Mouse (Mus musculus): ENCODE results near the gene Cyp2u1. TPM values are rescaled to one million over a fixed set of nuclear protein-coding genes. Genes with fewer than 3 reads are reported as not detected.

Gene Cyp2u1
- polyA plus RNA-seq, 1 experiment from 2014 or later = 2.5 TPM

DNA sequence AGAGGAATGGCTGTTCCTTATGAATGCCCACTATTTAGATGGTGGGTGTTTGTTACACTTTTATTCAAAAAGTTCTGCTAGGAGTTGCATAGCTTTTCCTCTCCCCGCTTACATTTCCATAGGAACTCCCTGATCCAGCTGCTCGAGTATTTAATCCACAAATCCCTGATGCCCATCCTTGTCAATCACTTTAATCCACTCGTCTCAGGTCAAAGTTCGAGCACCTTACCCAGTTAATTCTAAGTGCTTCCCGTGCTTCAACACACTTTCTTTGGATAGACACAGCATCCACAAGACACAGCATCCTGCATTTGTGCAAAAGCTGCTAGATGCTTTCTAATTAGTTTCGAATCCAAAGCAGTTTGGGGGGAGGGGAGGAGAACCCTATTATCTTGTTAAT, 32.6 kb downstream of the Cyp2u1 start:
- Histone ChIP-seq H3K27me3 (no peaks in the 10 kb centered on the region), H3K9ac (no peak overlapping the region), H3K4me2 (peak overlapping the region; percentile 78), H3K27ac (no peak overlapping the region), H3K9me3 (replicated peaks) (no peaks in the 10 kb centered on the region), H3K36me3 (peaks cover 3% of the 10 kb centered on the region; the same call in 1 of the 2 replicates), H3K4me3 (replicated peaks) (peak overlapping the region; percentile 89), H3K4me1 (peaks cover 37% of the 10 kb centered on the region)
- no peak for ATAC-seq (replicated peaks; ENCODE audit: low FRiP score)
- 66% methylated on average over 6 of the region's 6 CpGs for WGBS

DNA sequence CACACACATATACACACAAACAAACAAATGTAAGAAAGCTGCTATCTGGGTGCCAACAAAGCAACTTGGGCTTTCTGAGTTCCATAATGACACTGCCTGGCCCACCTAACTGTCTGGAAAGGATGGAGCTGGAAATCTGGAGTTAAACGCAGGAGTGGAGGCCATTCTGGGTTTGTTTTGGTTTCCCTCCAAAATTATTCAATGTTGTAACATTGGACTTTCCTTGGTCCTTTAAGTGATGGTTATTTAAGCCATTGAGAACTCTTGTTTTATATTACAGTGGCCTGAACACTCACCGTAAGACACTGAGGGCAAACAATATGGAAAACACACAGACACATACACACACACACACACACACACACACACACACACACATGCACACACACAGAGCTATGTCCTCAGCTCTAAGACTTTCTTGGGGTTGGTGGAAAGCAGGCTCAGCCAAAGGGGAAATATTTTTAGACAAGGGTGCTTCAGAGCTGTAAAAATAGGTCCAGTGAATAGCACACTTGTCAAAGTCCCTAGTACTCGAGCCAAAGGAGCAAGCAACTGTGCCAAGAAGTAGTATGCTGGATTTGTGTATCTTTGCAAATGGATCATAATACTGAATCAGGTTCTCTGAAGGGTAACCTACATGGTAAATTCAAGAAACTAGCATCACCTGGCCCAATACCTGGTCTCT, 36.5 kb downstream of the Cyp2u1 start:
- H3K4me1 ChIP-seq = peaks cover 38% of the 10 kb centered on the region
- no peak overlapping the region for H3K4me3 ChIP-seq (replicated peaks)
- 76% methylated on average over 3 of the region's 3 CpGs for WGBS
- H3K27me3 ChIP-seq = no peaks in the 10 kb centered on the region
- H3K36me3 ChIP-seq = peaks cover 22% of the 10 kb centered on the region
- no peak overlapping the region for H3K27ac ChIP-seq
- H3K9me3 ChIP-seq (replicated peaks) = no peaks in the 10 kb centered on the region
- H3K4me2 ChIP-seq = no peak overlapping the region
- no peak for ATAC-seq (replicated peaks; ENCODE audit: low FRiP score)
- no peak overlapping the region for H3K9ac ChIP-seq

DNA sequence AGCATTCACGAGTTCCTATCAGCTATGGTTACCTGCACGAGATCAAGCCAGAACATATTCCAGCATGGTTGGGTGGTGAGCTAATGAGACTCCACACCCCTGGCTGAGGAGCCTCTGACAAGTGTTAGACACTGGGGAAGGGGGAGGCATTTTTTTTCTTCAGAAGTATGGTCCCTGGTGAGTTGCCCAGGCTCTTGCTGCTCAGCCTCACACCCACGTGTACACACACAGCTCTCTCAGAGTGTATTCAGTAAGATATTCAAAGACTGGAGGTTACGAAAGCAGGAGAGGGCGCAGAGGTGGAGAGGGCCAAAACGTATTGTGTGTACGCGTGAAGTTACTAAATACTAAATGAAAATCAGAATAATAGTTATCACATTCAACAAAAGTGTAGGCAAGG, 37.5 kb downstream of the Cyp2u1 start:
- Histone ChIP-seq H3K9ac (no peak overlapping the region), H3K4me1 (peaks cover 31% of the 10 kb centered on the region), H3K4me3 (replicated peaks) (no peak overlapping the region), H3K4me2 (no peak overlapping the region), H3K9me3 (replicated peaks) (peaks cover 5% of the 10 kb centered on the region; the same call in 1 of the 2 replicates), H3K27me3 (no peaks in the 10 kb centered on the region), H3K27ac (no peak overlapping the region), H3K36me3 (peaks cover 32% of the 10 kb centered on the region)
- no peak for ATAC-seq (replicated peaks; ENCODE audit: low FRiP score)
- 89% methylated on average over 8 of the region's 8 CpGs for WGBS

GRCm38 (mm10) chr3:131263766-131264486, 39.1 kb downstream of the Cyp2u1 start:
- no peak overlapping the region for H3K4me3 ChIP-seq (replicated peaks)
- peaks cover 5% of the 10 kb centered on the region; the same call in 1 of the 2 replicates for H3K9me3 ChIP-seq (replicated peaks)
- H3K9ac ChIP-seq = no peak overlapping the region
- peak; percentile 55 for ATAC-seq (replicated peaks; ENCODE audit: low FRiP score)
- peaks cover 18% of the 10 kb centered on the region for H3K4me1 ChIP-seq
- no peak overlapping the region for H3K4me2 ChIP-seq
- WGBS = 44% methylated on average over 15 of the region's 15 CpGs
- H3K27ac ChIP-seq = no peak overlapping the region
- H3K27me3 ChIP-seq = no peaks in the 10 kb centered on the region
- peaks cover 36% of the 10 kb centered on the region for H3K36me3 ChIP-seq

DNA sequence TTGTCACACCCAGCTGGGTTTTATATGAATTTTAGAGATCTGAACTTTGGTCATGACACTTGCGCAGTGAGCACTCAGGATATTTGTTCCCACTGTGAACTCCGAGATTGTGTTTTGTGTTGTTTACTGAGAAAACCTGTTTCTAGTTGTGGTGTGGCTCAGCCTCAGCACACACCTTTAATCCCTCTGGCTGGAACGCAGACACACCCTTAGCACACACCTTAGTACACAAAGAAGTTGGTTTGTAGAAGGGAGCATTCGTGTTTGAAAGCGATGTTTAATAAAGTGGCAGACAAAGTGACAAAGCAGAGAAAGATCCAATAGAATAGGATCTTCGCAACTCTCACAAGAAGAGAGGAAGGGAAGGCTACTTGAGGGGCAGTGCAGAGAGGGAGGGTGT, 42.6 kb downstream of the Cyp2u1 start:
- H3K9me3 ChIP-seq (replicated peaks) = peaks cover 5% of the 10 kb centered on the region; the same call in 1 of the 2 replicates
- ATAC-seq (replicated peaks; ENCODE audit: low FRiP score) = no peak
- WGBS = 97% methylated on average over 6 of the region's 6 CpGs
- H3K4me3 ChIP-seq (replicated peaks) = no peak overlapping the region
- H3K27me3 ChIP-seq = no peaks in the 10 kb centered on the region
- peaks cover 8% of the 10 kb centered on the region for H3K4me1 ChIP-seq
- H3K36me3 ChIP-seq = peaks cover 33% of the 10 kb centered on the region
- no peak overlapping the region for H3K4me2 ChIP-seq
- H3K9ac ChIP-seq = no peak overlapping the region
- no peak overlapping the region for H3K27ac ChIP-seq

- H3K4me2 ChIP-seq = no peak overlapping the region
- peaks cover 8% of the 10 kb centered on the region for H3K4me1 ChIP-seq
- H3K27ac ChIP-seq = no peak overlapping the region
- H3K4me3 ChIP-seq (replicated peaks) = no peak overlapping the region
- ATAC-seq (replicated peaks; ENCODE audit: low FRiP score) = no peak
- H3K9ac ChIP-seq = no peak overlapping the region
- 88% methylated on average over 9 of the region's 9 CpGs for WGBS
- peaks cover 35% of the 10 kb centered on the region for H3K36me3 ChIP-seq
- H3K9me3 ChIP-seq (replicated peaks) = peaks cover 5% of the 10 kb centered on the region; the same call in 1 of the 2 replicates
- no peaks in the 10 kb centered on the region for H3K27me3 ChIP-seq
These were observed 43.5 kb downstream of the Cyp2u1 start for GRCm38 (mm10) chr3:131259392-131259965.

DNA sequence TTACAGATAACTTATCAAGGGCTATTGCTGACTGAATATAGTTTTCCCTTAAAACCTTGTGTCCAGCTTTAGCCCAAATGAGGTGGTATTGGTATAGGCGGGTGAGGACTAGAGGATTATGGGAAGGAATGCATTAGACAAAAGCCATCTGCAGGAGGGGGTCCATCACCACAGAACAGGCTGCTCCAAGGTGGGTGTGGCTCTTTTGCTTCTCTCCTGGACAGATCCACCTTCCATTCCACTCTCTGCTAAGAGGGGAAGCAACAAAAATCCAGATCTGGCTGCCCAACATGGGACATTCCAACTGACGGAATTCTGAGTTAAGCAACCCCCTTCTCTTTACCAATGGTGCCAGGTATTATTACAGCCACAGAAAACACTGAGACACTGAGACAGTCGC, 44.1 kb downstream of the Cyp2u1 start:
- Histone ChIP-seq H3K27me3 (no peaks in the 10 kb centered on the region), H3K36me3 (peaks cover 38% of the 10 kb centered on the region), H3K4me1 (peaks cover 3% of the 10 kb centered on the region), H3K9me3 (replicated peaks) (peaks cover 5% of the 10 kb centered on the region; the same call in 1 of the 2 replicates), H3K27ac (no peak overlapping the region), H3K9ac (no peak overlapping the region), H3K4me2 (no peak overlapping the region), H3K4me3 (replicated peaks) (no peak overlapping the region)
- WGBS = 83% methylated on average over 3 of the region's 3 CpGs
- no peak for ATAC-seq (replicated peaks; ENCODE audit: low FRiP score)

GRCm38 (mm10) chr3:131255399-131255981, 47.5 kb downstream of the Cyp2u1 start:
- no peak overlapping the region for H3K4me2 ChIP-seq
- H3K9me3 ChIP-seq (replicated peaks) = no peaks in the 10 kb centered on the region
- no peak overlapping the region for H3K27ac ChIP-seq
- peaks cover 18% of the 10 kb centered on the region for H3K36me3 ChIP-seq
- H3K4me1 ChIP-seq = no peaks in the 10 kb centered on the region
- WGBS = 93% methylated on average over 3 of the region's 3 CpGs
- H3K9ac ChIP-seq = no peak overlapping the region
- no peaks in the 10 kb centered on the region for H3K27me3 ChIP-seq
- ATAC-seq (replicated peaks; ENCODE audit: low FRiP score) = no peak
- H3K4me3 ChIP-seq (replicated peaks) = no peak overlapping the region

DNA sequence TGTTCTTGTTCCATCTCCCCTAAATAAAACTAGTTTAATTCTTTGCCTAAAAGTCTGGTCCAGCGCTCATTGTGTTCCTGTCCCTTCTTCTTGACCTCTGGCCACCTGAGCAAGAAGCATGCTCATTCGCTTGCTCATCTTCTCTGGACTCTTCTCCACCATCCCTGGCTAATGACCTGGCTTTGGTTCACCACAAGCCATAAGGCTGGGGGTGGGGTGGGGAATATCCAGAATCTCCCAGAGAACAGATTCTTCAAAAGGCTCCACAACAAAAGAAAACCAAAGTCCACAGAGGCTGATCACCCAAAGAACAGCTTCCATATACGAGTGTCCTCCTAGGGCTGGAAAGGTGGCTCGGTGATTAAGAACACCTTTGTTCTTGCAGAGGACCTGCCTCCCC, 48.0 kb downstream of the Cyp2u1 start:
- Histone ChIP-seq H3K4me3 (replicated peaks) (no peak overlapping the region), H3K9ac (no peak overlapping the region), H3K4me2 (no peak overlapping the region), H3K27ac (no peak overlapping the region), H3K4me1 (no peaks in the 10 kb centered on the region), H3K27me3 (no peaks in the 10 kb centered on the region), H3K36me3 (peaks cover 14% of the 10 kb centered on the region), H3K9me3 (replicated peaks) (no peaks in the 10 kb centered on the region)
- 97% methylated on average over 4 of the region's 4 CpGs for WGBS
- ATAC-seq (replicated peaks; ENCODE audit: low FRiP score) = no peak

DNA sequence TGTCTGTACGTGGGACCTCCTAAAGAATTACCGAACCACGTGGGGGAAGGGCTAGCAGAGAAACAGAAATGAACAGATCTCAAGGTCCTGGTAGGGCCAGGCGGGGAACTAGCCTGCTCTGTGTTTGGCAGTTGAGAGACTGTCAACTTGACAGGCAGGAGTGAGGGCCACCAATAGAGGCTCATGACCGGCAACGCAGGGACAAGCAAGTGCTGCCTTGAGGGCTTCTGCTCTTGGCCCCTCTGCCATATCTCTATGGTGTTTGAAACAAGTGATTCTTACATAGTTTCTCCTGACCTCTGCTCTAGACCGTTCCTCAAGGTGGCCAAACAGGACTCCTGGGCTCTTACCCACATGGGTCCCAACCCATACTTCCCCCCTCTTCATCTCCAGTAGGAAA, 51.4 kb downstream of the Cyp2u1 start:
- Histone ChIP-seq H3K4me3 (replicated peaks) (no peak overlapping the region), H3K9me3 (replicated peaks) (no peaks in the 10 kb centered on the region), H3K27me3 (no peaks in the 10 kb centered on the region), H3K4me1 (no peaks in the 10 kb centered on the region), H3K27ac (no peak overlapping the region), H3K36me3 (peaks cover 44% of the 10 kb centered on the region), H3K9ac (no peak overlapping the region), H3K4me2 (no peak overlapping the region)
- no peak for ATAC-seq (replicated peaks; ENCODE audit: low FRiP score)
- 89% methylated on average over 7 of the region's 7 CpGs for WGBS

DNA sequence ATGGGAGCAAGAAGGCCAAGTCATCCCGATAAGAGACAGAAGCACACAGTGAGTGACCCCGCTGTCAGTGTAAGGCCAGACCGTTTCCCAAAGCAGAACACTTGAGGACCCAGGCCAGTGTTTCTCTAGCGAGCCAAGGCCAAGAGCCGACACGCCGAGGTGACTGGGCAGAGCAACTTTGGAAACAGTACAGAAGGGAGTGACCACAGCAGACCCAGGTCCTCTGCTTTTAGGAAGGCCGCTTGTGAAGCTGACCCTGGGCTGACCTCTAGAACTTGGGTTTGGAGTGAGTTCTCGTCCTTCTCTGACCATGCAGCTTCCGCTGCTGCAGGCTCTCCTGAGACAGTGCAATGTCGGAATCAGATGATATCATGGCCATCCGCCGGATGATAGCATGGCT, 52.0 kb downstream of the Cyp2u1 start:
- 85% methylated on average over 13 of the region's 13 CpGs for WGBS
- Histone ChIP-seq H3K27ac (no peak overlapping the region), H3K9me3 (replicated peaks) (no peaks in the 10 kb centered on the region)

DNA sequence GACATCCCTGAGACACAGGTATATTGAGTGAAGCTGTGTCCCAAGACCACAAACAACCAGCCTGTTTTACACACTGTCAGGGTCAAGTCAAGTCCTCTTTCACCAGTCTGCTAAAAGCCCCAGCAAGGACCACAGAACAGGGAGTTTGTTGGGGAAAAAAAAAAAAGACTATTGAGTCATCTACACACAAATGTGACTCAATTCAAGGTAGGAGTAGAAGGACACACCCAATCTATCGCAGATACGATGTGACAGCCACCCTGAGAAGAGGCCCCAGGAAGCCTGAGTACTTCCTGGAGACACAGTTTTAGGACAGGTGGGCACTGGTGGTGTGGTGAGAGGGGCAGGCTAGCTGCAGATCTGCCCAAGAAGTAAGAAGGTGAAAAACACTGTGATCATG, 52.7 kb downstream of the Cyp2u1 start:
- H3K4me1 ChIP-seq = no peaks in the 10 kb centered on the region
- peaks cover 53% of the 10 kb centered on the region for H3K36me3 ChIP-seq
- no peak overlapping the region for H3K27ac ChIP-seq
- no peak overlapping the region for H3K4me2 ChIP-seq
- H3K9ac ChIP-seq = no peak overlapping the region
- H3K4me3 ChIP-seq (replicated peaks) = no peak overlapping the region
- WGBS = 86% methylated on average over 2 of the region's 2 CpGs
- no peak for ATAC-seq (replicated peaks; ENCODE audit: low FRiP score)
- H3K9me3 ChIP-seq (replicated peaks) = no peaks in the 10 kb centered on the region
- no peaks in the 10 kb centered on the region for H3K27me3 ChIP-seq

More for the DNA sequence above, 52.0 kb downstream of the Cyp2u1 start:
- no peak for ATAC-seq (replicated peaks; ENCODE audit: low FRiP score)
- Histone ChIP-seq H3K27me3 (no peaks in the 10 kb centered on the region), H3K9ac (no peak overlapping the region), H3K4me3 (replicated peaks) (no peak overlapping the region), H3K36me3 (peaks cover 50% of the 10 kb centered on the region), H3K4me2 (no peak overlapping the region), H3K4me1 (no peaks in the 10 kb centered on the region)

Data from kidney, embryonic 15.5 days (tissue).